Mouse (Mus musculus) kidney, adult 11 months (tissue): ENCODE results near the gene Ntng1.
A peak's percentile ranks its signal among the peaks of the same experiment; 100 is the strongest.
"Not testable (repeated sequence)": the region's sequence is repeated elsewhere in the genome, so short reads cannot be mapped to it uniquely, and the experiment has no call there.

Experiments used
- DNase-seq: peaks from one replicate; pipeline ENCODE4 v3.0.0; 2022

Ntng1 gene

DNA sequence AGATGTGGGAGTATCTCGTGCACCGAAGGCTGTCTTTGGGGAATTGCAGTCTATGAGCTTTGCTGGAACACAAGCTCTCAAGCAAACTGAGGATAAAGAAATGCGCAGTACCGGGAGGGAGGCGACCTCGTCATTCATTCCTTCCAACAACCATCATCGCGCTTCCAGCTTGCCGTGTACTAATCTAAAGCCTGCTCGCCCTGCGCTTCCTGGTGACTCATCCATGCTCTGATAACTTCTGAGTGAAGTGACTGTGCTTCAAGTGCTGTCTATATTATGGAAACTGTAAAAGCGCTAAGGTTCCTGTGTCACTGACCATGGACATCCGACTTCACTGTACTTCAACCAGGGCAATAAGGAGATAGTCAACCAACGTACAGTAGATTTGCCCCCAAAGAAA, 371.7 kb downstream of the Ntng1 start:
- DNase-seq: no peak

DNA sequence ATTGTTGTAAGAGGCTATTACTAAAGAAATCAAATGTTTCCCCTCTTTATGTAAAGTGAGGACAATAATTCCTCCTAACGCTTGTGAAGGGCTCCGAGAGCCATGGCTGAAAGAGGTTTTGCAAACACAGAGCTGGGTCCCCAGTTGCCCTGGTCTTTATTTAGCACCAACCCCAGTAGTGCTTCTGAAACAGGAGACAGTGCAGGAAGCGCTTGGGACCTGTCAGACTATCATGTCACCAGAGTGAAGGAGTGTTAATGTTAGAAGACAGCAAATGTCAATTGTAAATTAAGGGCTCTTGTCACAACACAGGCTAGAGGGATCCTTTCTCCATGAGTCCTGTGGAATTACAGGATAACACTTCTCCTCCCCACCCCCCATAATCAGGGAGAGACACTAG, 376.9 kb downstream of the Ntng1 start:
- no peak for DNase-seq

DNA sequence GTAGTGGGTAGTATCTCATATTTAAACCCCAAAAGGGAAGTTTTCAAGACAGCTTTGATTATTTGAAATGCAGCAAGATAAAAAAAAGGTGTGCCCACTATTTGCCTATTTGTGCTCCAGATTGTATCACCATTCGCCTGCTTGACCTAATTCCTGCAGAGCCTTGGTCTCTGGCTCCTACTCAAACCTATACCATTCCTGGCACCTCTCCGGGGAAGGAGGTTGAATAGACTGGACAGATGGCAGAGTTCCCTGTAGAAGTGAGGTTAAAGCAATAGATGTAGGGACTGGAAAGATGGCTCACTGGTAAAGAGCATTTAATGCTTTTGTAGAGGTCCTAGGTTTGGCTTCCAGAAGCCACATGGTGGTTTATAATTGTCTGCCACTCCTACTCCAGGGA, 378.2 kb downstream of the Ntng1 start:
- no peak for DNase-seq

DNA sequence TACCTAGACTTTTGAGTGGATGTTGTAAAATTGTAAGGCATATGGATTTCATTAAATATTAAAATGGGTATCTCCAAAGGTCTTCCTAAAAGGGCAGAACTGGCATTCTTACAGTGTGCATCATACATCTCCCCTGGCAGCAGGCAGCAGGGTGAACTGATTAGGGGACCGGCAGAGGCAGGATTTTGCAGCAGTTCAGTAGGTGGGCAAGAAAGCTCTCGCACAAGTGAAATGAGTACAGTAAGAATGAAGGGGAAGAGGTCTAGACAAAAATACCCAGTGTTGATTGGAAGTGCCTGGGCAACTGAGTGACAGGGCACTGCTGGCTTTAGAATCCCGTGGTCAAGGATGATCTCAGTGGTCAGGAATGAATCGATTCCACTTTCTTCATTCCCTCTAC, 378.7 kb downstream of the Ntng1 start:
- no peak for DNase-seq

DNA sequence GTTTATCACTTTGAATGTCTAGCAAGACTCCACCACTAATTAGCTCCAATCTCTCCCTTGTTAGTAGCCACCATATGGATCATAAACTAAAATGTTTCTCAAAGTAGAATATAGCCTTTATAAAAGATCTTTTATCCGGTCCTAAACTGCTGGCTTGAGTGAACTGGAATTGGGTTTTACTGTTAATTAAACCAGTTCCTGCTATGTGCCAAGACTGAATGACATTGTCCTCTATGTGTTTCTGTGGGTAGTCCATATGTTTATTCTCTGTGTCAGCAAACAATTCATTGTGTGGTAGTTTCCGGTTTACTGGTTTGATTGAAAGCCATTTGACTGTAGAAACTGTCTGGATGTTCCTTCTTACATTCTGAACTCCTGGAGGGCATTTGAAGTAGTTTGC, 387.4 kb downstream of the Ntng1 start:
- DNase-seq: no peak

DNA sequence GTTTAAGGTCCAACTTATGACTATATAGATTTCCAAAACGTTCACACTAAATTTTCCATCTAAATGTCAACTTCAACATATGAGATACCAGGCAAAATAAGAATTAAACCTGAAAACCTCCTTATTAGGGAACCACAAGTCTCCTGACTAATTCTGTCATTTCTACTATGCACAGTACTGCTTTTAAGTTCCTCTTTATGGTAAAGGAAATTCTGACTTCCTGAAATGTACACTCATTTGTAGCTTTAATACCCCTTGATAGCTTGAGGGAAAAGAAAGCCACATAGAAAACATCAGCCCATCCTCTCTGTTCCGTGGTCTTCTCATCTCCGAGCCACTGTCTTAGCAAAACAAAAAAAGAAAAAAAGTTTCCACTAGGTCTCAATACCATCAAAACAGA, 396.2 kb downstream of the Ntng1 start:
- not testable (repeated sequence) for DNase-seq

DNA sequence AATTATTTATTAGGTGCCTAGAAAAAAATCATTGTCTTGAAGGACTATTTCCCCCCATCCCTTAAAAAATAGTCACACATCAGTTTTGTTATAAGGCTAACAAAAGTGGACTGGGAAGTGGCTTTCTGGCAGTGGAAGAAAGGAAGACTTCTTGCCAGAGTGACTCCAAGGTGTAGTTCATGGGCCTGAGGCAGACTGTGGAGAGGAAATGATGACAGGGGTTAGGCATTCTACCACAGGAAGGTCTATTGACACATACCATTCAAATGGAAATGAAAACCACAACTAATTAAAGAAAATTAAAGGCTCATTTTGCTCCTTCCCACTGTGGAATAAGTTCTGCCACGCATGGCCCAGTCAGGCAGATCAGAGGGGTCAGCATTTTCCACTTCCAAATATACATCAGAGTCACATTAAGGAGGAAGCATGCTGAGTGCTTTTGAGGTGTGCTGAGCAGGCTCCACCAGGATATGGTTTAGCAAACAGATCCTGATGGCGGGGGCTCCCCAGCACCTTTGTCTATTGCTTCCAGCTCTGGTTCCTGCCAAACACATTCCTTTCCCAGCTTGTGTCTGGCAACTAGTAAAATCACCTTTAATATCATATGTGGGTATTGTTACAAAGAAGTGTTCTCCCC, 403.2 kb downstream of the Ntng1 start:
- no peak for DNase-seq

DNA sequence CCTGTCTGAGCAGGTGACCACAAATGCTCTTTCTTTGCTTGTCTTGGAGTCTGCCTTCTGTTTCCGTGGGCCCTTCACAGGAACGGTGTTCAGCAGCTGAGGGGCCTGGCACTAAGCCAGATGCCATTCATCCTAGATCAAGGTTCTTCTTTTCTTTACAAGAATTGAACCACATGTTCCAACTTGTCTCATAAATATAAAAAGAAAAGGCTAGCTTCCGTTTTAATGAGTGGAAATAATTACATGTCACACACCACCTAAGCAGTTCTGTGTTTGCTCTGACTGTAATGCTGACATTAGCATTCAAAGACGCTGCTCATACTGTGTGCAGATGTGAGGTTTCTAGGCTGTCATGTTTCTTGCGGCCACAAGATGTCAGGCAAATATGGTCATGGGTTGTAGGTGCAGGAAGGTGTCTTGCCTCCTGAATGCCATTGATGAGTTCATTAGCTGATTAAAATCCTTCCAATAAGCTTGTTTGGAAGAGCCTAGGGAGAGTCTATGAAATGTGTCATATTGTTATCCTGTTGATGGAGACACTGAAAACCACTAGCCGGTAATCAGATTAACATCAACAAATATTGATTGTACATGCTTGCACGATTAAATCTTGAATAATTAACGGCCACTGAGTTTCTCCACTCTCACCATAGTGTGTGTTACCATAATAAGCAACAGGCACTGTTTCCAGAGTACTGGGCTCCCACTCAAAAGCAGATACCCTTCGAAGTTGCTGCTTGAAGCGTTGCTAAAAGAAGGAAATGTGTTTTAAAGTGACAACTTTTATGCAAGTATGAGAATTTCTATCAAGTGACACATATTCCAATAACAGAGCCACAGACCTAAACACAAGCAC, 411.3 kb downstream of the Ntng1 start:
- DNase-seq: peak; percentile 8

DNA sequence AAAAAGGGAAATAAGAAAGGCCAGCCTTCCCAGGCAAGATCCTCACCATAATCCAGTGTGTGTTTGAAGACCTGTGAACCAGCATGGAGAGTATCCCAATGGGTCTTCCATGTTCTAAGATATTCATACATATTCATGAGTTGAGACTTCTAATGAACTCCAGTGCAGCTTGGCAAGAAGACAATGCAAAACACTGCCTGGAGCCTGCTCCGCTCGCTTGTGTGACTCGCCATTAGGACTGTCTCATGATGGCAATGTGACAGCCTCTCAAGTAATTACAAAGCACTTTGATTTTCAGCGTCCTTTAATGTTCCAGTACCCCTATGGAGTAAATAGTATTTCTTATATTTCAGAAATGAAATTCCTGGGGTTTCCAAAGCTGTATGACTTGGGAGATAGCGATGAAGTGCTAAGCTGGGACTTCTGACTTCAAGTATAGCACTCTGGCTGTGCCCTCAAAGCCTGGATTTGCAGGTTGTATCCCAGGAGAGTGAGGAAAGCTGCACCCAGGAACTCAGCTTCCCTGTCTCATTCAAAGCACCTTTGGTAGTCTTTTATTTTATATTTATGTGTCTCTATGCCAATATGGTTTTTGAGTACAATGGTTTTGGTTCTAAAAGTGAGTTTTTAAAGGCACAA, 412.1 kb downstream of the Ntng1 start:
- DNase-seq: peak; percentile 21
